17 mouse cellular contexts compared by ENCODE assay signal in the genomic region with DNA sequence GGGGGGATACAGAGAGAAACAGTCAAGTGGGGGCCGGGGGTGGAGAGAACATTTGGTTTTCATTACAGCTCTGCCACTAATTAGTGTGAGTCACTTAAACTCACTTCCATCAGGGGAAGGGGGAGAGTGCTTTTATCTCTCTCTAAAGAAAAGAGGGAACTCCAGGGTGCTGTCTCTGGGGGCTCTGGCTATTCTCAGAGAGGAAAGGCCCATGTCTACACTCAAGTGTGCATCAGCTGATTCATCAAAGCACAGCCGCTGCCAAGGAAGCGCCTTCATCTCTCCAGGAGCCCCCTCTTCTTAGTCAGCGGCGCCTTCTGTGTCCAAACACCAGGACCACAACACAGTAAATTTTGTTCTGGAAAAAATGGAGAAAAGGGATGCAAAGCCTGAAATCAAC. TPM values are rescaled to one million over a fixed set of nuclear protein-coding genes. Genes with fewer than 3 reads are reported as not detected.
"Had no signal": no experiment of that assay in that cellular context is flagged by ENCODE, and none has a peak within 500 bp of the region (broad histone marks: within the 10 kb centered on the region; RNA-seq: fewer than 3 reads in every experiment).

No protein-coding gene starts in this region.

- H3K4me3 ChIP-seq: liver, embryonic 13.5 days; stomach, embryonic 15.5 days had no signal

- H3K27ac ChIP-seq: liver, embryonic 13.5 days; stomach, embryonic 15.5 days had no signal

- H3K4me1 ChIP-seq: liver, embryonic 13.5 days; stomach, embryonic 15.5 days had no signal

- DNase-seq: kidney, postnatal 14 days; kidney, postnatal 4 days; layer of hippocampus, adult 9-11 months; liver, embryonic 13.5 days; lung, adult 2 months; lung, postnatal 14 days; lung, postnatal 4 days; midbrain, embryonic 14.5 days; right cerebral cortex, adult 18-20 months; right cerebral cortex, postnatal 14 days; right cerebral cortex, postnatal 4 days; thymus, adult 2 months; thymus, postnatal 14 days; thymus, postnatal 4 days had no signal

RNA-seq across cellular contexts. Expression of gene Mcub, which starts 12.3 kb away (rescaled TPM):
- total RNA-seq: liver, adult 2 months; megakaryocyte-erythroid progenitor cell, adult 5-6 weeks had no signal
